Mouse (Mus musculus): Measurements from ENCODE around the gene Gm21969. TPM values are rescaled to one million over a fixed set of nuclear protein-coding genes. Genes with fewer than 3 reads are reported as not detected.

Gm21969 gene
- polyA plus RNA-seq, 1 experiment from 2014 or later = not detected

GRCm38 (mm10) chr4:139710467-139711334 is 107.7 kb downstream of the Gm21969 start:
- Histone ChIP-seq H3K9me3 (replicated peaks; ENCODE audit: control insufficient read depth, low read length) (no peaks in the 10 kb centered on the region), H3K36me3 (ENCODE audit: control insufficient read depth, insufficient read depth, low read length) (no peaks in the 10 kb centered on the region), H3K4me2 (ENCODE audit: low read depth, low read length) (no peak overlapping the region), H3K4me3 (replicated peaks; ENCODE audit: low read length) (no peak overlapping the region), H3K27me3 (ENCODE audit: control insufficient read depth, insufficient read depth, low read length) (no peaks in the 10 kb centered on the region), H3K27ac (ENCODE audit: low read length) (no peak overlapping the region), H3K9ac (ENCODE audit: low read length) (no peak overlapping the region), H3K4me1 (ENCODE audit: control insufficient read depth, insufficient read depth, low read length) (no peaks in the 10 kb centered on the region)
- ATAC-seq (ENCODE audit: insufficient read depth, low FRiP score) = no peak
- WGBS = 49% methylated on average over 25 of the region's 25 CpGs

Small RNAs within 50 kb of the gene (microRNA-seq; reads per million reads assigned to microRNA genes)
- gene Gm25571 (not detected), gene Mir7020 (not detected)

Other genes starting within 250 kb of the Gm21969 start
- 1.8 and 2.4 TPM in 2 replicates for gene Iffo2, start 72.6 kb upstream of the Gm21969 start, polyA plus RNA-seq (2015; fragmentation: Nextera tagmentation; extraction: Ambion mirVana)
- 35.9 and 38.0 TPM in 2 replicates for gene Aldh4a1, start 19.7 kb downstream of the Gm21969 start, polyA plus RNA-seq (2015; fragmentation: Nextera tagmentation; extraction: Ambion mirVana)
- gene Tas1r2, start 50.4 kb downstream of the Gm21969 start, polyA plus RNA-seq (2015; fragmentation: Nextera tagmentation; extraction: Ambion mirVana) = not detected in 2 replicates
- 0.08 TPM in 1 of 2 replicates, not detected in the other for gene Pax7, start 230.3 kb downstream of the Gm21969 start, polyA plus RNA-seq (2015; fragmentation: Nextera tagmentation; extraction: Ambion mirVana)